Mouse (Mus musculus) spleen, postnatal 4 days (tissue): Measurements from ENCODE around the gene Gm9887.
A peak's percentile ranks its signal among the peaks of the same experiment; 100 is the strongest.
"Not testable (repeated sequence)": the region's sequence is repeated elsewhere in the genome, so short reads cannot be mapped to it uniquely, and the experiment has no call there.

Source experiments
- DNase-seq, 2 experiments: peaks; one replicate each; pipeline ENCODE4 v3.0.0; 2022; ENCODE audit warnings: low spot score in 2 of 2

The Gm9887 gene

GRCm38 (mm10) chr12:69386281-69386732 lies 14.0 kb upstream of the Gm9887 start:
- DNase-seq = not testable (repeated sequence)

- DNase-seq = no peak
These were observed 13.5 kb upstream of the Gm9887 start for GRCm38 (mm10) chr12:69385542-69386280.

GRCm38 (mm10) chr12:69384606-69385005 lies 12.3 kb upstream of the Gm9887 start:
- no peak for DNase-seq

GRCm38 (mm10) chr12:69382880-69383279 lies 10.6 kb upstream of the Gm9887 start:
- no peak for DNase-seq

- DNase-seq = no peak
These were observed 6.5 kb upstream of the Gm9887 start for GRCm38 (mm10) chr12:69378558-69379454.

DNA sequence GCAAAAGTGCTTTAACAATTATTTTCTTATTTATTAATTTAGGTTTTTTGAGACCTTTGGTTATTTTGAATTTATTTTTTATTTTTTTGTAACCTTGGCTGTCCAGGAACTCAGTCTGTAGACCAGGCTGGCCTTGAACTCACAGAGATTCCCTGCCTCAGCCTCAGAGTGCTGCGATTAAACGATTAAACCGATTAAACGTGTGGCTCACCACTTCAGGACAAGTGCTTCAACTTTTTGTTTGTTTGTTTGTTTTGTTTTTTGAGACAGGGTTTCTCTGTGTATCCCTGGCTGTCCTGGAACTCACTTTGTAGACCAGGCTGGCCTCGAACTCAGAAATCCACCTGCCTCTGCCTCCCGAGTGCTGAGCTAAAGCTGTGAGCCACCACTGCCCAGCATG lies 5.4 kb upstream of the Gm9887 start:
- not testable (repeated sequence) for DNase-seq

DNA sequence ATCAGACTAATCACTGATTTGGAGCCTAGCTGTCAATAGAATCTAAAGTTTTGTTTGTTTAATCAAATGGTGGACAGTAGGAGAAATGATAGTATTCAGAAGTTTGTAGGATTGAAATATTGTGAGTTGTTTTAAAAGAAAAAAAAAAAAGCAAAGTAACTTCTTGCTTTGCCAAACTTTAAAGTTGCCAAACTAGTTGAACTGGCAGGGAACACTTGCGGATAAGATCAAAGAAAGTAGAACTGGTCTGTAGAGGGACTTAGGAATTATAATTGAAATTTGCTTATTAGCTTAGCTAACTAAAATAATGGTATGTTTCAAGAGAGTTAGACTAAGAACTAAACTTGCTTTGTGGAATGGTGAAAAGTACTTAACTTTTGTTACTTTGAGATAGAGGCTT lies 4.9 kb upstream of the Gm9887 start:
- no peak for DNase-seq

GRCm38 (mm10) chr12:69376132-69376531 lies 3.9 kb upstream of the Gm9887 start:
- no peak for DNase-seq

- peak in 1 of 2 experiments; percentile 64 for DNase-seq
These were observed 1.9 kb upstream of the Gm9887 start for GRCm38 (mm10) chr12:69373850-69374766.

GRCm38 (mm10) chr12:69372731-69373331 lies 573 bp upstream of the Gm9887 start:
- peak in 1 of 2 experiments; percentile 79 for DNase-seq

GRCm38 (mm10) chr12:69371421-69371853 lies 821 bp downstream of the Gm9887 start:
- peak; percentile 79 to 87 for DNase-seq

DNA sequence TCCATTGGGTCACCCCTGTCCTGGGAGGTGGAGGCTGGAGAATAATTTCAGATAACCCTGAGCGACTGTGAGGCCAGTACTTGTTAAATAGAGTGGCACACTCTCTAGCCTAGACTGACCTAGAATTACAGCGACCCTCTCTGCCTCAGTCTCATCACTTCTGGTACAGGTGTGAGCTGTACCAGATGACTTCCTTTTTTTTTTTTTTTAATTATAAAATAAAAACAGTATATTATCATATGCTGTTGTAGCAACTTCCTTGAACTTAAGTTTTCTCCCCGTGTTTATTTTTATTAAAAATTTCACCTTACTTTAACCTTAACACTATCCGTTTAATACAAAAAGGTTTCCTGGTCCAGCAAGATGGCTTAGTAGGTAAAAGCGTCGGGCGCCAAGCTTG lies 1.3 kb downstream of the Gm9887 start:
- no peak for DNase-seq

DNA sequence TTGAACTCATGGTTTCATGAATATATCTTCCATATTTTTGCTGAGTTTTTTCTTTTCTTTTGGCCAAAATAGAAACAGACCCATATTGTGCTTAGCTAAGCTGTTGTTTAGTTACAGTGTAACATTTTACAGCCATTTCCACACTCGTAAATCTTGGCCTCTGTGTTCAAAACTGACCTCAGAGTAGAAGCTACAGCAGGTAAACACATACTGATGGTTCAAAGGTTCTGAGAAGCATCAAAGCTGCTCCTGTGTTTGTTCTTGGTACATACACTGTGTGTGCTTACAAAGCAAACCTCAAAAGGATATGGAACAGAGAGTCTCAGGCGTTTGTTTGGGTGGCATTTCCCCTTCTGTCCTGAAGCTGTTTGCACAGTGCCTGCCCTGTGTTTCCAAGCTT lies 4.7 kb downstream of the Gm9887 start:
- no peak for DNase-seq

- DNase-seq = peak in 1 of 2 experiments; percentile 69
These were observed 5.8 kb downstream of the Gm9887 start for GRCm38 (mm10) chr12:69366424-69366823.

DNA sequence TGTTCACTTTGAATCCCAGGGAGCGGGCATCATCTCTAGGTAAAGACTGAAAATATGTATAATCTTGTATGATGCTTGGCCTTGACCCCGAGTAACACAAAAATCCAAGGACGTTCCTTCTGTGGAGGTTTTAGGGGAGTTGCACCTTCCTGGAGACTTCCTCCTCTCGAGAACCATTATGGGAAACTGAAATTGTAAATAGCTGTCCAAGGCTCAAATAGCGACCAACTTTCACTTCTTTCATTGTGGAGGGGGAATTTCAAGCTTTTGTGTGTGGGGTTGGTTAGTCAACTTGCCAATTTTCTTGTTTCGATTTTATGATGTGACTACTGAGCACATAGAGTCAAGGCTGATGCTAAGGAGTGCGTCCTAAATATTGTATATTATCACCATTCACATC lies 6.5 kb downstream of the Gm9887 start:
- DNase-seq = no peak

DNA sequence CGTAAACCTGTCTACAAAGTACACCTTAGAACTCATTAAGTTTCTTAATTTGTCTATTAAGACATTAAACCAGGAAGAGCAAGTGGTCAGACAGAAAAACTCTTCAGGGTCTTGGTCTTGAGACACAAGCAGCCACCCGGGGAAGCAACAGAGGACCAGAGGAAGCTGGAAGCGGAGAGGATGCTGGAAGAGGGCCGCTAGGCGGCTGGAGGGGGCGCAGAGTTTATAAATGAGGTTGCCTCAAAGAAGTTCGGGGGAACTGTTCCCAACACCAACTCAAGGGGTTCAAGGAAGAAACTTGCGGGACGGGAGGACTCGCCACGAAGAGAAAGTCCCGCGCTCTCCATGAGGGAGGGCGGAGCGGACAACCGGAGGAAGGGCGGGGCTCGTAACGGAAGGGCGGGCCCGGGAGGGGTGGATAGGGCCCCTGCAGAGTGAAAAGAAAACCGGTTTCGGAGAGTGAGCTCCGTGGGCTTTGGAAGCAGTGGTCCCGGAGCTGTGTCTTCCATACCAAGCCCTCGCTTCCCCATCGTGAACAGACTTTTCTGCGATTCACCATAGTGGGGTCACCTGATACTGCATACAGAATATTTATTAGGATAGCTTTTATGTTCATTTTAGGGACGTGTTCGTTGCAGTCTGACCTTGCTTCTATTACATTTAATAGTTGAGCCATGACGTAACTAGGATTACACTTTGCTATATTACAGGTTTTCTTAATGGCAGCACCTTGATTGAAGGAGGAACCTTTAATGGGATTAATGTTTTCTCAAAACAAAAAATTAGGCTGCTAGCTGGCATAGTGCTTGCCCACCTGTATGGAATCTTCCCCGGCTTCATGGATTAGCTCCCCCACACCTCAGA lies 8.1 kb downstream of the Gm9887 start:
- peak; percentile 87 to 92 for DNase-seq

DNA sequence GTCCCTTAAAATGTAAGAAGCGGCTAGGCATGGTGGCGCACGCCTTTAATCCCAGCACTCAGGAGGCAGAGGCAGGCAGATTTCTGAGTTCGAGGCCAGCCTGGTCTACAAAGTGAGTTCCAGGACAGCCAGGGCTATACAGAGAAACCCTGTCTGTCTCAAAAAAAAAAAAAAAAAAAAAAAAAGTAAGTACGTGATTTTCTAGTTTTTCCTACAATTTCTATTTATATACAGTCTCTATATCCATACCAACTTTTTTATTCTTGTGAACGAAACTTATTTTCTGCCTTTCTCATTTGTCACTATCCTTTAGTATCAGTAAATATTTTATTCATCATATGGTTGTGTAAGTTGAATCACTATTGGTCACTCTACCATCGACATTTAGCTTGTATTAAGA lies 9.1 kb downstream of the Gm9887 start:
- DNase-seq = not testable (repeated sequence)

DNA sequence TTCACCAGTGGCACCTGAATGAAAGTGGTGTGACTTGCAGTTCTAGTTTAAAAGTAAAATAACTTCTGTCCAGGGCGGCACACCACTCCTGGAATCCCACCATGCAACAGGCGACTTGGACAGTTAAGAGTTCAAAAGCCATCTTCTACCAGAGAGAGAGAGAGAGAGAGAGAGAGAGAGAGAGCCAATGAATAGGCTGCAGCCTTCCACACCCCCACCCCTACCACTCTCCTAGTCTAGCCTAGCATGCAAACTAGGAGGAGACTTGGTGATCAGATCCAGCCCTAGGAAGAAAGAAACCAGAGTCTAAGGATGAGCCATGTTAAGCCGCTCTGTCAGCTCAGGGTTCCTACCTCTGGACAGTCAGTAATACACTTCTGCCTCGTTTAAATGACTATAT lies 9.9 kb downstream of the Gm9887 start:
- no peak for DNase-seq

GRCm38 (mm10) chr12:69361919-69362318 lies 10.3 kb downstream of the Gm9887 start:
- DNase-seq = no peak
